Mouse (Mus musculus) liver, embryonic 11.5 days (tissue): ENCODE results near the gene Bub3. TPM values are rescaled to one million over a fixed set of nuclear protein-coding genes. Genes with fewer than 3 reads are reported as not detected.

Experiments
- ATAC-seq: fragments of 200-750 bp; cut with Nextera tagmentation; replicated peaks from 2 replicates; pipeline ENCODE4 v1.8.0; 2017; ENCODE audit warnings: moderate number of reproducible peaks, mild to moderate bottlenecking, moderate TSS enrichment, moderate library complexity; ENCODE audit not compliant: low FRiP score
- DNase-seq: peaks from one replicate; pipeline ENCODE4 v3.0.0-alpha.2; 2017; ENCODE audit warnings: low spot score
- H3K27ac ChIP-seq: fragments of 300-500 bp; sonication (generic); 2 replicates; pipeline ENCODE4 v1.5.1; 2014; ENCODE audit warnings: mild to moderate bottlenecking, low read depth, low read length, control low read depth
- H3K27me3 ChIP-seq: fragments of 300-500 bp; sonication (generic); replicated peaks from 2 replicates; pipeline ENCODE4 v1.6.1; 2014; ENCODE audit warnings: low read length, mixed read lengths; ENCODE audit not compliant: control insufficient read depth, insufficient read depth
- H3K36me3 ChIP-seq: fragments of 300-500 bp; sonication (generic); 2 replicates; pipeline ENCODE4 v1.6.1; 2014; ENCODE audit warnings: mild to moderate bottlenecking, low read length, moderate library complexity, mixed read lengths; ENCODE audit not compliant: control insufficient read depth, insufficient read depth
- H3K4me1 ChIP-seq: fragments of 300-500 bp; sonication (generic); replicated peaks from 2 replicates; pipeline ENCODE4 v1.6.1; 2014; ENCODE audit warnings: low read length, mixed read lengths; ENCODE audit not compliant: control insufficient read depth, insufficient read depth
- H3K4me2 ChIP-seq: fragments of 300-500 bp; sonication (generic); 2 replicates; pipeline ENCODE4 v1.6.1; 2014; ENCODE audit warnings: mild to moderate bottlenecking, control low read depth, moderate library complexity
- H3K4me3 ChIP-seq: fragments of 300-500 bp; sonication (generic); 2 replicates; pipeline ENCODE4 v1.5.1; 2014; ENCODE audit warnings: low read depth, low read length, control low read depth
- H3K9ac ChIP-seq: fragments of 300-500 bp; sonication (generic); 2 replicates; pipeline ENCODE4 v1.6.1; 2014; ENCODE audit warnings: low read depth, low read length, control low read depth
- H3K9me3 ChIP-seq: fragments of 300-500 bp; sonication (generic); 2 replicates; pipeline ENCODE4 v1.6.1; 2016; ENCODE audit warnings: low read length, inconsistent platforms, mixed read lengths; ENCODE audit not compliant: control insufficient read depth
- WGBS: fragments of 180-500 bp; shearing (Covaris S2); extraction: QIAGEN DNeasy Blood & Tissue Kit; methylation state at CpG from one replicate; pipeline ENCODE4 v1.1.7; 2014; 5-methylcytosine and 5-hydroxymethylcytosine counted together
- polyA plus RNA-seq: library from polyadenylated mRNA; unstranded; fragments of >200 nt; fragmentation: Nextera tagmentation; extraction: Ambion mirVana; gene quantifications from 2 replicates; pipeline ENCODE4 v1.2.1, GENCODE M21; 2014

Gene Bub3
- 192 and 201 TPM in 2 replicates for polyA plus RNA-seq

DNA sequence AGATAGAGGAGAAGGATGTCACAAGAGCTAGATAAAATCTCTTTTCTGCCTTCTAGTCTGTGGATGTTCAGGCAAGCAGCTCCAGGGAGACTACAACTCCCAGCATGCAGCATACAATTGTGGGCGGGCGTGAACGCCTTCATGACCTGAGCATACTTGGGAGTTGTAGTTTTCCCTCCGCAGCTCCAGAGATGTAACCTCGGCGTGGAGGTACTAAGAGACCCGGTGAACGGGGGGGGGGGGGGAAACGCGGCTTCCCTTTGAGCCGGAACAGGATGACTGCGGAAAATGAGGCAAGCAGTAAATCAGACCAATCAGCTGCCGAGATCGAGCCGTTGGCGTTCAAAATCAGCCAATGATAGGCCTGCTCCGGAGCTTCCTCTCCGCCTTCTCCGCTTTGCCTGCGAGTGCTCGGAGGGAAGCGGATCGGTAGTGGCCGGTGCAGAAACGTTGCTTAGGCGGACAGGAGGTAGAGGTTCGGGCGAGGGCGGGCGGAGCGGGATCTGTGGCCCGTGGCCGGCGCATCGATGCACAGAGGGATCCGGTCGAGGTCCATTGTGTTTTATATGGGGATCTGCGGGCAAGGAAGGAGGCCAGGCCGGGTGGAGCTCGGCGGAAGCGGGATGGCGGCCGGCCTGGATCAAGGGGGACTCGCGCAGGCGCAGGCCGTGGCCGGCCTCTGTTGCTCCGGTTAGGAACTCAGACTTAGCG is at the start of gene Bub3:
Gene Bub3, plus strand, starts transcription at position 237 of the 711 bp plus-strand sequence.
- under 1% methylated on average over 48 of the region's 51 CpGs for WGBS
- DNase-seq = peak; percentile 91

GRCm38 (mm10) chr7:131539979-131540378 is 20.0 kb upstream of the Bub3 start:
- no peak overlapping the region for H3K9ac ChIP-seq
- no peak overlapping the region for H3K27ac ChIP-seq
- H3K27me3 ChIP-seq = peaks cover 67% of the 10 kb centered on the region
- no peaks in the 10 kb centered on the region for H3K36me3 ChIP-seq
- H3K9me3 ChIP-seq = no peaks in the 10 kb centered on the region
- ATAC-seq (no peak), DNase-seq (peak; percentile 58)
- no peak overlapping the region for H3K4me2 ChIP-seq
- no peak overlapping the region for H3K4me3 ChIP-seq
- peaks cover 6% of the 10 kb centered on the region for H3K4me1 ChIP-seq
- 0% methylated on average over 7 of the region's 7 CpGs for WGBS

More for the DNA sequence above, at the start of gene Bub3:
- ATAC-seq = peak; percentile 90
- Histone ChIP-seq H3K9me3 (no peaks in the 10 kb centered on the region), H3K36me3 (peaks cover 25% of the 10 kb centered on the region), H3K27ac (peak within 1 kb of the TSS; percentile 73), H3K4me2 (peak within 1 kb of the TSS; percentile 76), H3K27me3 (peaks cover 35% of the 10 kb centered on the region), H3K4me1 (peaks cover 21% of the 10 kb centered on the region), H3K4me3 (peak within 1 kb of the TSS; percentile 88), H3K9ac (peak within 1 kb of the TSS; percentile 87)

DNA sequence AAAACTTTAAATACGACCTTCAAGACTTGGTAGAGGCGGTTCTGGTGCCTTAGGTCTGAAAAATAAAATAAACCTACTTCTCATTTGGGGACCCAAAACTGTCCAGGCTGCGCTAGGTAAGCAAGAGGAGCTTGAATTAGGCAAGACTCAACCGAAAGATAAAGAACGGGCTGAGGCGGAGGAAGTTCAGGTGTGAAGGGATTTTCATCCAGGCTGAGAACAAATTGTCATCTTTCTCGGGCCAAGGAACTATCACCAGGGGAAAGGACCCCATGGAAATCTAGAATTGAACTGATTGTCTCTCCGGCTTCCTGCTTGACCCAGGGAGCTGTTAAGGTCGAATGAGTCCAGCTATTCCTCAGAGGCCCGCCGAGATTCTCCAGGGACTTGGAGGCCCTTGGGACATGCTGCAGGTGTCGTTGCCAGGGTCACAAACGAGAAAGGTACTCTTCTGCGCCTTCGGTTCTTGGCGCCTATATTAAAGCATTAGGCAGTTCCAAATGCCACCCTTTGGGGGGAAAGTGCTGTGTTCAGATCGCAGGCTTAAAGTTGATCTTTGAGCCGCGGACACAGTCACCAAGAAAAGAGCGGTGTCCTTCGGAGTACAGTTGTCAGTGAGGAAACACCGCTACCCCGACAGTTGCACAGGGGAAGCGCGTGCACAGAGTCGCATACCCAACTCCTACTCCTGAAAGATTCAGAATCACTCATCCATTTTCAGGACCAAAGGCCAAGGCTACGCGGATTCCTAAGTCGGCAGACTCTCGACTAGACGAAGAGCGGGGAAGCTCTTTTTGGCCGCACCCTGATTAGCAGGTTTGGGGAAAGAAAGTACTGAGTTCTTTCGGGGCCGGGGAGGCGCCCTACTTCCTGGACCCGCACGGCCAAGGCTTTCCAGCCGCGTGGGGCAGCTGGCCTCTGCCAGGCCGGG is 18.6 kb upstream of the Bub3 start:
- Histone ChIP-seq H3K4me1 (peaks cover 6% of the 10 kb centered on the region), H3K36me3 (no peaks in the 10 kb centered on the region), H3K27ac (no peak overlapping the region), H3K9me3 (no peaks in the 10 kb centered on the region), H3K27me3 (peaks cover 82% of the 10 kb centered on the region), H3K4me3 (peak overlapping the region; percentile 41), H3K4me2 (peak overlapping the region; percentile 63), H3K9ac (no peak overlapping the region)
- 3% methylated on average over 41 of the region's 41 CpGs for WGBS
- no peak for ATAC-seq
- DNase-seq = no peak

DNA sequence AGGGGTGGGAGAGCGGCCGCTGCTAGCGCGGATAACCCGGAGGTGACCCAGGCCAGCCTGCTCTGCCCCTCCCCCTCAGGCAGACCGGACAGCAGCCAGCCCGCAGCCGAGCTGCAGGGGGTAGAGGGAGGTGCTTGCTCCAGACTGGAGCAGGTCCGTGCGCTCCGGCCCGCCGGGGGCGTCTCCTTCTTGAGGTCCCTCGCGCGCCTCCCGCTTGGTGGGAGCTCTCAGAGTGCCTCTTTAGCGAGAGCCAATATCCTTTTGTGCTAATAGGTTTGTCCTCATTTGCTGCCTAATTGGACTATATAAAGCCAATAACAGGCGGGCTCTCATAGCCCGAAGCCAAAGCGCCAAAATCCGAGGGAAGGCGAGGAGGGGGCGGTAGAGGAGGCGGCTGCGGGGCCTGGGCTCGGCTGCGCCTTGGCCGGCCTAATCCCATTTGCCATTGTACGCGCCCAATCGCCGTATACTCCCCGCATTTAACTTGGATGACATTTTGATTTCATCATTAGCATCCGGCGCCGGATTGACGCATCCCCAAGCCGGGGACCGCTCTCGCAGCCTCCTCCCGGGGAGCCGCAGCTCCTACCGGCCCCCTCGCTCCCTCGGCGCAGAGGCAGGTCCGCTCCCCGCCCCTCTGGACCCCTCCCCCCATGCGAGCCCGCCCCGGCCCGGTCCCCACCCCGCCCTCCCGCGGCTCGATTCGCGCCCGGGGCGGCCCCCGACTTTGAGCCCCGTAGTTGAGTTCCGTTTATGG is 17.7 kb upstream of the Bub3 start, which contains the start of gene Hmx3:
Gene Hmx3, plus strand, starts transcription at position 753 of the 757 bp plus-strand sequence.
- Histone ChIP-seq H3K27ac (no peak within 1 kb of the TSS), H3K4me2 (peak within 1 kb of the TSS; percentile 63), H3K4me1 (peaks cover 6% of the 10 kb centered on the region), H3K9ac (no peak within 1 kb of the TSS), H3K27me3 (peaks cover 90% of the 10 kb centered on the region), H3K9me3 (no peaks in the 10 kb centered on the region), H3K4me3 (peak within 1 kb of the TSS; percentile 41), H3K36me3 (no peaks in the 10 kb centered on the region)
- ATAC-seq (no peak), DNase-seq (peak; percentile 49)
- 2% methylated on average over 65 of the region's 65 CpGs for WGBS

DNA sequence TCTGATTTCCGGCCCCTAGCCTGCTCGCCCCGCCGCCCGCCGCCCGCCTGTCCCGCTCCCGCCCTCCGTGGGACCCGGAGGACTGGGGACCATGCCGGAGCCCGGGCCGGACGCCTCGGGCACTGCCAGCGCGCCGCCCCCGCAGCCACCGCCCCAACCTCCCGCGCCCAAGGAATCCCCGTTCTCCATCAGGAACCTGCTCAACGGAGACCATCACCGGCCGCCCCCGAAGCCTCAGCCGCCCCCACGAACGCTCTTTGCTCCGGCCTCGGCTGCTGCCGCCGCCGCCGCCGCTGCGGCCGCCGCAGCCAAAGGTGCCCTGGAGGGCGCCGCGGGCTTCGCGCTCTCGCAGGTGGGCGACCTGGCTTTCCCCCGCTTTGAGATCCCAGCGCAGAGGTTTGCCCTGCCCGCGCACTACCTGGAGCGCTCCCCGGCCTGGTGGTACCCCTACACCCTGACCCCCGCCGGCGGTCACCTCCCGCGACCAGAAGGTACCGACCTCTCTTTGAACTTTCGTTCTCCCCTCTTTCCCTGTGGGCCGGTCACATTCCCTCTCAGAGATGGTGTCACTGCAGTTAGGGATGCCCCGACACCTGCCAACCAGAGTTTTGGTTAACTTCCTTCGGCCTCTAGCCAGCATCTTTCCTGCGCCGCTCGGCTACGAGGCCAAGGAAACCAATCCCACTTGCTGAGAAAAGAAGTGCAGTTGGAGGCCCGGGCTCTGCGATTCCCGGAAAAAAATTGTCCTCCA is 17.0 kb upstream of the Bub3 start:
- peaks cover 6% of the 10 kb centered on the region for H3K4me1 ChIP-seq
- H3K36me3 ChIP-seq = no peaks in the 10 kb centered on the region
- peak overlapping the region; percentile 63 for H3K4me2 ChIP-seq
- peak overlapping the region; percentile 41 for H3K4me3 ChIP-seq
- 2% methylated on average over 64 of the region's 71 CpGs for WGBS
- no peaks in the 10 kb centered on the region for H3K9me3 ChIP-seq
- DNase-seq = peak; percentile 55
- no peak overlapping the region for H3K9ac ChIP-seq
- no peak for ATAC-seq
- no peak overlapping the region for H3K27ac ChIP-seq
- peaks cover 98% of the 10 kb centered on the region for H3K27me3 ChIP-seq

DNA sequence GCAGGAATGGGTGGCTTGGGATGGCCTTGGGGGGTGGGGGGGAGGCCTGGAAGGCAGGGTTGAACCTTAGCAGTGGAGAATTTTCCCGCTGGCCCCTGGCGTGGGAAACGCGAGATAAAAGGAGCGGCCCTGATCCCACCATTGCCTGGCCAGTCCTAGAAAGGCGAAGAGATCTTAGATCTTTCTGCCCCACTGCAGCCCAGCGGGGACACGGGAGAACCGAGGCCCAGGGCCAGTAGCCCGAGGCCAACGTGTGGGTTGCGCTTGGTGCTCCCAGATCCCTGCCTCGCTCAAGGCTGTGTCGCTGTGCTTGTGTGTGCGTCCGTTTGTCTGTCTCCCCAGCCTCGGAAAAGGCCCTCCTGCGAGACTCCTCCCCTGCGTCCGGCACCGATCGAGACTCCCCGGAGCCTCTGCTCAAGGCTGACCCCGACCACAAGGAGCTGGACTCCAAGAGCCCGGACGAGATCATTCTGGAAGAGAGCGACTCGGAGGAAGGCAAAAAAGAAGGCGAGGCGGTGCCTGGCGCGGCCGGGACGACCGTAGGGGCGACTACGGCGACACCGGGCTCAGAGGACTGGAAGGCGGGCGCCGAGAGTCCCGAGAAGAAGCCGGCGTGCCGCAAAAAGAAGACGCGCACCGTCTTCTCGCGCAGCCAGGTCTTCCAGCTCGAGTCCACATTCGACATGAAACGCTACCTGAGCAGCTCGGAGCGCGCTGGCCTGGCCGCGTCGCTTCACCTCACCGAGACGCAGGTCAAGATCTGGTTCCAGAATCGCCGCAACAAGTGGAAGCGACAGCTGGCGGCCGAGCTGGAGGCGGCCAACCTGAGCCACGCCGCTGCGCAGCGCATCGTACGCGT is 16.2 kb upstream of the Bub3 start:
- no peak overlapping the region for H3K9ac ChIP-seq
- under 1% methylated on average over 75 of the region's 75 CpGs for WGBS
- DNase-seq = peak; percentile 61

DNA sequence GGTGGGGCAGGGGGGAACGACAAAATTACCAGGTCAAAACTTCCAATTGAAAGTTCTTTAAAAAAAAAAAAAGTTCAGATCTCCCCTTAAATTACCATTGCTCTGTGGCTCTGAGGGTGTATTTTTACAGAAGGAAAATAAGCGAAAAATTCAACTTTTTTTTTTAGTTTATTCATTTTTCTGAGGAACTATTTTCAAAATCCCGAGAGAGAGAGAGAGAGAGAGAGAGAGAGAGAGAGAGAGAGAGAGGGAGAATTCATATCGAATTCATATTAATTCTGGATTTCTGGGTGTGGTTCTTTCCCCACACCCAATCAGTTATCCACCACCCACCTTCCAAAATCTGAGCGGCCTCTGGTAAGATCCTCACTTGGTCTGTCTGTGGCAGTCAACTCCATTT is 15.2 kb upstream of the Bub3 start:
- H3K4me3 ChIP-seq = no peak overlapping the region
- ATAC-seq (no peak), DNase-seq (no peak)
- H3K4me1 ChIP-seq = peaks cover 6% of the 10 kb centered on the region
- no peak overlapping the region for H3K9ac ChIP-seq
- H3K9me3 ChIP-seq = no peaks in the 10 kb centered on the region
- no peak overlapping the region for H3K27ac ChIP-seq
- H3K27me3 ChIP-seq = peaks cover 99% of the 10 kb centered on the region
- H3K4me2 ChIP-seq = no peak overlapping the region
- WGBS = 6% methylated on average over 5 of the region's 5 CpGs
- no peaks in the 10 kb centered on the region for H3K36me3 ChIP-seq

More for the DNA sequence above, 16.2 kb upstream of the Bub3 start:
- Histone ChIP-seq H3K4me1 (peaks cover 6% of the 10 kb centered on the region), H3K4me2 (peak overlapping the region; percentile 33), H3K9me3 (no peaks in the 10 kb centered on the region), H3K27me3 (peaks cover 98% of the 10 kb centered on the region), H3K36me3 (no peaks in the 10 kb centered on the region), H3K27ac (no peak overlapping the region), H3K4me3 (peak overlapping the region; percentile 41)
- ATAC-seq = no peak
